Comparison of ENCODE assay signal across 11 mouse cellular contexts in the genomic region with DNA sequence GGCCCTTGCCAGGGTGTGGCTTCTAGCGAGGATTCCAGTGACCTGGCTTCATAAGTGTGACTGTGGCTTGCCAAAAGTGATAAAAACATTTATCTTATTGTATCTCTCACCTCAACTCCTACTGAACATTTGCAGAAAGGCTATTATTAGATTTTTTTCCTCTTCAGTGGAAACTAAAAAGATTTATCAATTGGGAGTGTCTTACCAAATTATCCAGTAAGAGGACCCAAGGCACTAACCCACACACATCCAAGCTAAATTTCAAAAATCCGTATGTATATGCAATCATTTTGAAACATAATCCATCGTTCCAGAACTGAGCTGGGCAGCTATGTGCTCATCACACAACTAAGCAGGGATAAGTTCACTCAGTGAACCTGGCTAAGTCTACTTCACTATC.
"Had no signal": no experiment of that assay in that cellular context is flagged by ENCODE, and none has a peak within 500 bp of the region (broad histone marks: within the 10 kb centered on the region; RNA-seq: fewer than 3 reads in every experiment).

No protein-coding gene starts in this region.

- DNase-seq: right cerebral cortex, adult 18-20 months; right cerebral cortex, postnatal 14 days; right cerebral cortex, postnatal 25 days; right cerebral cortex, postnatal 4 days; spleen, adult 18-20 months; thymus, adult 18-20 months; thymus, adult 2 months; thymus, postnatal 14 days; thymus, postnatal 25 days; thymus, postnatal 36 days; thymus, postnatal 4 days had no signal
